Mouse (Mus musculus): ENCODE data around the gene Nt5c3. TPM values are rescaled to one million over a fixed set of nuclear protein-coding genes. Genes with fewer than 3 reads are reported as not detected.

Nt5c3 gene
- polyA plus RNA-seq, 1 experiment from 2014 or later = 198 TPM

DNA sequence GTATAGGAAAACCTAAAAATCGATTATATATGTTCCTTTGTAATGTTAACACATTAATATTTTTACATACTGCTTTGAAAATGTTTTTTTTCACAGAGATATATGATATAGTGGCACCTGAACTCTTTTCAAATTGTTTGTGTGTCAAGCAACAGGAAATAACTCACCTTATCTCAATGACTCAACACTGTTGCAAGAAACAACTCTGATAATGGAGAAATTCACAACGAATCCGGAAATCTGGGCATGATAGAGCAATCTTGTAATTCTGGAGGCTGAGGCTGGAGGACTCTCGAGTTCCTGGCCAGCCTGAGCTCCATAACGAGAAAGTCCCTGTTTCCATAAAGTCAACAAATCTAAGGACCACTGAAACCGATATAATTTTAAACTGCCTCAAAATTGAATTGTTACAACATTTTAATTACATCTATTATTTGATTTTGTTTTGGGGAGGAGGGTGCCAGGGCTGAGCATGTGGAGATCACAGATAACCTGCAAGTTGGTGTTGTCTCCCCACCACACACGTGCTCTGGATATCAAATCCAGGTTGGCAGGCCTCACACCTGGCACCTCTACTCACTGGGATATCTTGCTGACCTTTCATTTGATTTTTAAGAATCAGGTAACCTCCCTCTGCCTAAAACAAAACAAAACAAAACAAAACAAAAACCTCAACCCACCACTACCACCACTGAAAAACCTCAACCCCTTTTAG, 4.2 kb downstream of the Nt5c3 start:
- WGBS = 91% methylated on average over 7 of the region's 7 CpGs
- Histone ChIP-seq H3K36me3 (ENCODE audit: control insufficient read depth, insufficient read depth, low read length) (no peaks in the 10 kb centered on the region), H3K4me1 (ENCODE audit: control insufficient read depth, insufficient read depth, low read length) (peaks cover 19% of the 10 kb centered on the region), H3K9me3 (ENCODE audit: control insufficient read depth, low read length) (no peaks in the 10 kb centered on the region), H3K9ac (replicated peaks; ENCODE audit: low read length) (no peak overlapping the region), H3K4me3 (replicated peaks; ENCODE audit: low read depth, low read length) (no peak overlapping the region), H3K27me3 (ENCODE audit: control insufficient read depth, insufficient read depth, low read length) (no peaks in the 10 kb centered on the region), H3K27ac (replicated peaks; ENCODE audit: low read depth, low read length) (no peak overlapping the region), H3K4me2 (ENCODE audit: low read length) (no peak overlapping the region)
- ATAC-seq (ENCODE audit: low FRiP score, low TSS enrichment) = no peak
- no peak for DNase-seq

DNA sequence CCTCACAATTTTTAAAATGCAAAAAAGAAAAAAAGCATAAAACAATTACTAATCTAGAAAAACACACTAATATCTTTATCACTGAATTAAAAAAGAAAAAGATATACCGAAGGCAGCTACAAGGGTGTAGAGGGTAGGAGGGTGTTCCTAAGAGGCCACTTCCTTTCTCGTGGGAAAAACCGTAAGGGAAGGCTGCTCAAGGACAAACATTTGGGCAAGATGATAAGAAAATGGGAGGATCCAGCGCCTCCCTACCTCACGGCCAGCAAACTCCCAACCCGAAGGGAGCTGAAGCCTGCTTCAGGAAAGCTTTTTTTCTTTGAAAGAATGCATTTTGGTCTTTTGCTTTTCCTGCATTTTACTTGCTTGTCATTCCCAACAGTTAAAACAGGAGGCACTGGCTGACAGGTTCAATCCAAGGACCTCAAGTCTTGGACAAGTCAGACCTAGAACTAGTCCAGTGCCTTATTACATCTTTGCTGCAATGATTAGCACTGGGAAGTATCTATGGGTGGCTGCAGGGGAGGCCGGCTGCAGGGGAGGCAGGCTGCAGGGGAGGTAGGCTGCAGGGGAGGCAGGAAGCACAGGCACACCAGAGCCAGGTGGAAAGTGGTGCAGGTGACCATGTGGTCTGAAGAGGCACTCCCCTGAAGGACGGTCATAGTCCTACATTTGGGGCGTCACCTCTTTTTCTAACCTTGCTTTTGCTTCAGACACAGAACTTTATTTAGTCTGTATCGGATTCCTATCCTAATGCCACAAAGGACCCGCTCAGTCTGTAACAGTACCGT, 6.0 kb downstream of the Nt5c3 start:
- Histone ChIP-seq H3K4me2 (ENCODE audit: low read length) (no peak overlapping the region), H3K9me3 (ENCODE audit: control insufficient read depth, low read length) (no peaks in the 10 kb centered on the region), H3K9ac (replicated peaks; ENCODE audit: low read length) (no peak overlapping the region), H3K4me3 (replicated peaks; ENCODE audit: low read depth, low read length) (no peak overlapping the region), H3K27me3 (ENCODE audit: control insufficient read depth, insufficient read depth, low read length) (no peaks in the 10 kb centered on the region), H3K36me3 (ENCODE audit: control insufficient read depth, insufficient read depth, low read length) (no peaks in the 10 kb centered on the region), H3K27ac (replicated peaks; ENCODE audit: low read depth, low read length) (no peak overlapping the region), H3K4me1 (ENCODE audit: control insufficient read depth, insufficient read depth, low read length) (peaks cover 16% of the 10 kb centered on the region)
- no peak for ATAC-seq (ENCODE audit: low FRiP score, low TSS enrichment)
- no peak for DNase-seq
- WGBS = 79% methylated on average over 12 of the region's 12 CpGs

DNA sequence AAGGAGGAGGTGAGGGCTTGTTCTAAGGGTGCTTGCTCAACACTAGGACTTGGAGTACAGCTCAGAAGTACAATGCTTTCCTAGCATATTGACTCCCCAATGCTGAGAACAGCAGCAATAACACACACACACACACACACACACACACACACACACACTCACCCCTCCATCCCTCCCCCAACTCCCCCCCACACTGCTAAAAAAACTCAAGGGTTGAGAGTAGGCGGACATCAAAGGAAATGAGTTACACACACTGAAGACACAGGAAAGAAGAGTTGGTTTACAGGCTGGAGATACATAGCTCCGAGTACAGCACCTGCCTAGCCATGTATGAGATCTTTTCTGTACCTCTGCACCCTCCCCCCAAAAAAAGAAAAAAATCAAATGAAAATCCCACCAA, 7.5 kb downstream of the Nt5c3 start:
- Histone ChIP-seq H3K27me3 (ENCODE audit: control insufficient read depth, insufficient read depth, low read length) (no peaks in the 10 kb centered on the region), H3K9me3 (ENCODE audit: control insufficient read depth, low read length) (no peaks in the 10 kb centered on the region), H3K4me1 (ENCODE audit: control insufficient read depth, insufficient read depth, low read length) (0 out of 2 replicates have a peak, but pooled peaks cover 1% of the 10 kb centered on the region), H3K36me3 (ENCODE audit: control insufficient read depth, insufficient read depth, low read length) (no peaks in the 10 kb centered on the region), H3K9ac (replicated peaks; ENCODE audit: low read length) (no peak overlapping the region), H3K4me3 (replicated peaks; ENCODE audit: low read depth, low read length) (no peak overlapping the region), H3K4me2 (ENCODE audit: low read length) (no peak overlapping the region), H3K27ac (replicated peaks; ENCODE audit: low read depth, low read length) (no peak overlapping the region)
- 98% methylated on average over 2 of the region's 2 CpGs for WGBS
- ATAC-seq (ENCODE audit: low FRiP score, low TSS enrichment) (no peak), DNase-seq (no peak)

DNA sequence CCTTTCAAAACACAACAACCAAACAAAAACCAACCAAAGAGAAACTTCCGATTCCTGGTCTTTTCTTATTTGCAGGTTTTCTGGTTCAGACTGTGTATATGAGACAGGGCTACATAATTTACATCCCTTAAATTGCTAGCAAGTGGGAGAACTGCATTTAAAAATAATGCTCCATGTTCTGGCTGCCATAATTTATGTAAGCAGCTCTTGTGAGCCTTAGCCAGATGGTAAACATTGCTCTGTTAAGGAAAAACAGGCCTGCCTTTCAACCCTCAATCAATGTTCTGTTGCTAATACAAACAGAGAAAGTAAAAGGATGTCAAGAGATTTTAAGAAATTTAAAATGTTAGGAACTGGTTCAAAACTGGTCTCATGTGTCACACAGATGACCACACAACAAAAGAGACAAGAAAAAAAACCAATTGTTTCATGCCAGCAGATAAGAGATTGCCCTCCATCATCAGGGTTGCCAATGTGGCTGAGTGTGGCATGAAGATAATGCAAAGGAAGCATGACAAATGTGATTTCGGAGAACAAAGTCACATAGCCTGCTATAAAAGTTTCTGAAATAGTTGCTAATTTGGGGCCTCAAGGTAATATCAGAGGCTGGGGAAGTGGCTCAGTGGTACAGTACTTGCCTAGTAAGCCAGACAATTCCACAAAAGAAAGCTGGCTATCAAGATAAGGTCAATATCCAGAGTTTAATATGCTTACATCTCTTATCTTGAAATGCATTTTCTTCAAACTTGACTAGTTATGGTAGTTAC, 10.5 kb downstream of the Nt5c3 start:
- H3K9ac ChIP-seq (replicated peaks; ENCODE audit: low read length) = no peak overlapping the region
- H3K27ac ChIP-seq (replicated peaks; ENCODE audit: low read depth, low read length) = no peak overlapping the region
- no peaks in the 10 kb centered on the region for H3K9me3 ChIP-seq (ENCODE audit: control insufficient read depth, low read length)
- no peaks in the 10 kb centered on the region for H3K36me3 ChIP-seq (ENCODE audit: control insufficient read depth, insufficient read depth, low read length)
- H3K4me1 ChIP-seq (ENCODE audit: control insufficient read depth, insufficient read depth, low read length) = no peaks in the 10 kb centered on the region
- H3K4me2 ChIP-seq (ENCODE audit: low read length) = no peak overlapping the region
- no peak overlapping the region for H3K4me3 ChIP-seq (replicated peaks; ENCODE audit: low read depth, low read length)
- WGBS = 69% methylated on average over 2 of the region's 2 CpGs
- ATAC-seq (ENCODE audit: low FRiP score, low TSS enrichment) (no peak), DNase-seq (no peak)
- no peaks in the 10 kb centered on the region for H3K27me3 ChIP-seq (ENCODE audit: control insufficient read depth, insufficient read depth, low read length)

DNA sequence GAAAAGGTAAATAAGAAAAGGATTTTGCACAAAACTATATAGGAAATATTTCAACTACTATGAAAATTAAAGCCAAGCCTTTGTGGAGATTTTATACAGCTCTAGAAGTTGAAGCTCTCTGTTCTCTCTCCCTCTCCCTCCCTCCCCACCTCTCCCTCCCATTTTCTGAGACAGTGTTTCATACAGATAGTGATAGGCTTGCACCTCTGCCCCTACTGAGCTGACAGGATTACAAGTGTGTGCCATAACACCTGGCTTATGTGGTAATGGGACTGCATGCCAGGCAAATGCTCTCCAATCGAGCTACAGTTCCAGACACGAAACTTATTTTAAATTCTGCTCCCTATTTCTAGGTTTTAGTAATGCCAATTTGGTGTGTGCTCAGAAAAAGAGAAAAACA, 12.8 kb downstream of the Nt5c3 start:
- H3K4me1 ChIP-seq (ENCODE audit: control insufficient read depth, insufficient read depth, low read length) = no peaks in the 10 kb centered on the region
- no peak overlapping the region for H3K27ac ChIP-seq (replicated peaks; ENCODE audit: low read depth, low read length)
- H3K36me3 ChIP-seq (ENCODE audit: control insufficient read depth, insufficient read depth, low read length) = no peaks in the 10 kb centered on the region
- H3K9me3 ChIP-seq (ENCODE audit: control insufficient read depth, low read length) = no peaks in the 10 kb centered on the region
- no peak overlapping the region for H3K4me3 ChIP-seq (replicated peaks; ENCODE audit: low read depth, low read length)
- no peak overlapping the region for H3K4me2 ChIP-seq (ENCODE audit: low read length)
- H3K27me3 ChIP-seq (ENCODE audit: control insufficient read depth, insufficient read depth, low read length) = no peaks in the 10 kb centered on the region
- H3K9ac ChIP-seq (replicated peaks; ENCODE audit: low read length) = no peak overlapping the region
- DNase-seq = no peak
- ATAC-seq (ENCODE audit: low FRiP score, low TSS enrichment) = no peak
- 89% methylated on average over 2 of the region's 2 CpGs for WGBS

DNA sequence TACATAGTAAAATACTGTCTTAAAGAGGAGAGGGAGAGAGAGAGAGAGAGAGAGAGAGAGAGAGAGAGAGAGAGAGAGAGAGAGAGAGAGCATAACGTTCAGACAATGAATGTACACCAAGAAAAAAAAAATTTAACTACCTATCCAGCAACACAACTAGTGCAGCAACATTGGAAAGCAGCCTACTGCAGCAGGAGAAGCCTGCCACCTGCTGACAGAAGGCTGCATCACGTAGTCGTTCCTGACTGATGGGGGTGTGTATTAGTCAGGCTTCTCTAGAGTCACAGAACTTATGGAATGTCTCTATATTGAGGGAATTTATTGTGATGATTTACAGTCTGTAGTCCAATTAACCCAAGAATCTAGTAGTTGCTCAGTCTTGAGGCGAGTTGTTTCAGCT, 14.8 kb downstream of the Nt5c3 start:
- ATAC-seq (ENCODE audit: low FRiP score, low TSS enrichment) = no peak

DNA sequence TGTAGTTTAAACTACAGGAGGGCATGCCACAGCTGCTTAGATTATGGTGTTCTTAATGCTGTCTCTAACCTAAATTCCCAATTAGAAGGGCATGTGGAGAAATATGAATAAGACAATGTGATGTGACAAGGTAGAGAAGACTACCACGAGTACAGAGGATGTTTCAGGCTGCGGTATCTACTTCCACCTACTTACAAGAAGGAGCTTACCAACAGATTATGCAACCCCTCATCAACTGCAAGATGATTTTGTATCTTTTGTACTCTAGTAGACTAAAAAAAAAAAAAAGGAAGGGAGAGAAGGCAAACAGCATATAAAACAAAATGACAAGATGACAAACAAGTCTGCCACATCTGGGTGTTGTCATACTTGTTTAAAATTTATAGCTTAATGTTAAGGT, 15.3 kb downstream of the Nt5c3 start:
- Histone ChIP-seq H3K27me3 (ENCODE audit: control insufficient read depth, insufficient read depth, low read length) (no peaks in the 10 kb centered on the region), H3K4me3 (replicated peaks; ENCODE audit: low read depth, low read length) (no peak overlapping the region), H3K9me3 (ENCODE audit: control insufficient read depth, low read length) (no peaks in the 10 kb centered on the region), H3K9ac (replicated peaks; ENCODE audit: low read length) (no peak overlapping the region), H3K4me2 (ENCODE audit: low read length) (no peak overlapping the region), H3K4me1 (ENCODE audit: control insufficient read depth, insufficient read depth, low read length) (peaks cover 6% of the 10 kb centered on the region; the same call in 1 of the 2 replicates), H3K27ac (replicated peaks; ENCODE audit: low read depth, low read length) (no peak overlapping the region), H3K36me3 (ENCODE audit: control insufficient read depth, insufficient read depth, low read length) (no peaks in the 10 kb centered on the region)
- 96% methylated on average over 2 of the region's 2 CpGs for WGBS
- no peak for DNase-seq
- ATAC-seq (ENCODE audit: low FRiP score, low TSS enrichment) = no peak

More for the DNA sequence above, 14.8 kb downstream of the Nt5c3 start:
- Histone ChIP-seq H3K27me3 (ENCODE audit: control insufficient read depth, insufficient read depth, low read length) (no peaks in the 10 kb centered on the region), H3K4me3 (replicated peaks; ENCODE audit: low read depth, low read length) (no peak overlapping the region), H3K9me3 (ENCODE audit: control insufficient read depth, low read length) (no peaks in the 10 kb centered on the region), H3K36me3 (ENCODE audit: control insufficient read depth, insufficient read depth, low read length) (no peaks in the 10 kb centered on the region), H3K27ac (replicated peaks; ENCODE audit: low read depth, low read length) (no peak overlapping the region), H3K9ac (replicated peaks; ENCODE audit: low read length) (no peak overlapping the region), H3K4me2 (ENCODE audit: low read length) (no peak overlapping the region), H3K4me1 (ENCODE audit: control insufficient read depth, insufficient read depth, low read length) (peaks cover 2% of the 10 kb centered on the region; the same call in 1 of the 2 replicates)
- 17% methylated on average over 4 of the region's 4 CpGs for WGBS
- peak; percentile 69 for DNase-seq

DNA sequence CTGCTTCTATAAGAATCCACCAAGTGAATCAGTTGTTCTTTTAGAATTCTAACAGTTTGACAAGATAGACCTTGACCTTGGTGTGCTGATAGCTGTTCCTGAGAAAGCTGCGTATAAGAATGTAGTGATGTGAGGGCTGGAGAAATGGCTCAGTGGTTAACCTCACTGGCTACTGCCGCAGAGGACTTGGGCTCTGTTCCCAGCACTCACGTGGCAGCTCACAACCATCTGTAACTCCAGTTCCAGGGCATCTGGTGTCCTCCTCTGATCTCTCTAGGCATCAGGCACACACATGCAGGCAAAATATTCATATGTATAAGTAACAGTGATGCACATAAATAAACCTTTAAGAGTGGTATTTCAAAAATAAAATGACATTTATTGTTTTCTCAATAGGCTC, 15.8 kb downstream of the Nt5c3 start:
- 96% methylated on average over 3 of the region's 3 CpGs for WGBS
- H3K4me3 ChIP-seq (replicated peaks; ENCODE audit: low read depth, low read length) = no peak overlapping the region
- ATAC-seq (ENCODE audit: low FRiP score, low TSS enrichment) = no peak
- H3K27me3 ChIP-seq (ENCODE audit: control insufficient read depth, insufficient read depth, low read length) = no peaks in the 10 kb centered on the region
- H3K4me1 ChIP-seq (ENCODE audit: control insufficient read depth, insufficient read depth, low read length) = peaks cover 9% of the 10 kb centered on the region; the same call in 1 of the 2 replicates
- no peak for DNase-seq
- H3K9me3 ChIP-seq (ENCODE audit: control insufficient read depth, low read length) = no peaks in the 10 kb centered on the region
- H3K4me2 ChIP-seq (ENCODE audit: low read length) = no peak overlapping the region
- H3K9ac ChIP-seq (replicated peaks; ENCODE audit: low read length) = no peak overlapping the region
- H3K27ac ChIP-seq (replicated peaks; ENCODE audit: low read depth, low read length) = no peak overlapping the region
- H3K36me3 ChIP-seq (ENCODE audit: control insufficient read depth, insufficient read depth, low read length) = no peaks in the 10 kb centered on the region

All from midbrain, embryonic 14.5 days (tissue).